Comparison of ENCODE assay signal across 8 mouse cellular contexts in the genomic region with DNA sequence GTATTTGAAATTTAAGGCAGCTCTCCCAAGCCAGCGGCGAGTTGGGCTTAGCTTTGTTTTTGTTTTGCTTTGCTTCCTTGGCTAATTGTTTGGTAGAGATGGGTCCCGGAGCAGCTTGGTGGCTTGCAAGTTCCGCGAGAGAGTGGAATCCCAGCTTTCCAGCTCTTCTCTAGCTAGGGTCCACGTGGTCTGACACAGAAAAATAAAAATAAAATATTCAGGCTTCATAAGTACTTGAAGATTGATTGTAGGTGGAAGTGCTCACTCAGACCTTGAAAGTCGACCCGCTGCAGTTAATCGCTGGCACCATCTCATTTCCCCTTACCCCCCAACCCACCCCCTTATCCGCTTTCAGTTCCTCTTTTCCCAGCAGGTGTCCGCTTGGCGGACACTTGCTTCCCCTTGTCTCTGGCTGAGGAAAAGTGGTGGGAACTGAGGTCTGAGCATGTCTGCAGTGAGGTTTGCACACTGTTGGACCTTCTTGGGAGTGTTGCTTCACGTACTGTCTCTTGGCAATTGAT.
A peak's percentile ranks its signal among the peaks of the same experiment; 100 is the strongest.
DNase-seq lines count a peak whose midpoint lies in the region; ATAC-seq and TF ChIP-seq lines count a peak whose summit lies in the region.

No protein-coding gene starts in this region.

- no peak for TF ChIP-seq CTCF in hindbrain, postnatal 0 days (IDR thresholded peaks at IDR 0.05; ENCODE audit: low read depth)

- H3K27ac ChIP-seq in forebrain, embryonic 15.5 days (replicated peaks) = peak overlapping the region; percentile 45
- H3K27ac ChIP-seq in hindbrain, postnatal 0 days = peak overlapping the region; percentile 59
- H3K27ac ChIP-seq in liver, embryonic 13.5 days = peak overlapping the region; percentile 34

- H3K4me2 ChIP-seq in forebrain, embryonic 15.5 days (replicated peaks) = peak overlapping the region; percentile 65
- H3K4me2 ChIP-seq in hindbrain, postnatal 0 days (ENCODE audit: low read depth, low read length) = peak overlapping the region; percentile 74
- H3K4me2 ChIP-seq in liver, embryonic 13.5 days = peak overlapping the region; percentile 62

- peak; percentile 17 for DNase-seq in gastrocnemius, postnatal 10 days
- DNase-seq in gastrocnemius, adult 18-20 months (ENCODE audit: low spot score) = no peak
- peak; percentile 56 for DNase-seq in MEL-GATA-1-ER (ENCODE audit: extremely low read depth, low read depth)
- DNase-seq in hindbrain, postnatal 0 days (ENCODE audit: low spot score) = peak; percentile 50
- no peak for DNase-seq in liver, embryonic 13.5 days
- DNase-seq in monocyte, adult 2 months (ENCODE audit: low read depth in 1 of 2, low spot score in 2 of 2) = peak; percentile 24 to 38
- DNase-seq in frontal cortex, postnatal 25 days (ENCODE audit: low spot score in 2 of 2) = no peak

- 5% methylated on average over 13 of the region's 13 CpGs for WGBS in forebrain, embryonic 15.5 days
- 2% methylated on average over 13 of the region's 13 CpGs for WGBS in hindbrain, postnatal 0 days
- WGBS in liver, embryonic 13.5 days (ENCODE audit: insufficient replicate concordance) = under 1% methylated on average over 13 of the region's 13 CpGs

- no peaks in the 10 kb centered on the region for H3K27me3 ChIP-seq in forebrain, embryonic 15.5 days
- no peaks in the 10 kb centered on the region for H3K27me3 ChIP-seq in hindbrain, postnatal 0 days (ENCODE audit: insufficient read depth, low read length)
- peaks cover 15% of the 10 kb centered on the region for H3K27me3 ChIP-seq in liver, embryonic 13.5 days

- peak overlapping the region; percentile 31 for H3K9ac ChIP-seq in forebrain, embryonic 15.5 days (replicated peaks)
- H3K9ac ChIP-seq in hindbrain, postnatal 0 days (replicated peaks; ENCODE audit: low read length) = peak overlapping the region; percentile 40; the same call in 1 of the 2 replicates
- H3K9ac ChIP-seq in liver, embryonic 13.5 days = peak overlapping the region; percentile 29

- ATAC-seq in forebrain, embryonic 15.5 days (replicated peaks) = peak; percentile 55
- peak; percentile 75 for ATAC-seq in hindbrain, postnatal 0 days
- no peak for ATAC-seq in liver, embryonic 13.5 days (ENCODE audit: low read depth)

- peaks cover 11% of the 10 kb centered on the region for H3K4me1 ChIP-seq in forebrain, embryonic 15.5 days
- H3K4me1 ChIP-seq in hindbrain, postnatal 0 days (ENCODE audit: insufficient read depth, low read length) = no peaks in the 10 kb centered on the region; the same call in 1 of the 2 replicates
- peaks cover 8% of the 10 kb centered on the region for H3K4me1 ChIP-seq in liver, embryonic 13.5 days (replicated peaks)

- H3K9me3 ChIP-seq in forebrain, embryonic 15.5 days = no peaks in the 10 kb centered on the region
- no peaks in the 10 kb centered on the region for H3K9me3 ChIP-seq in hindbrain, postnatal 0 days (ENCODE audit: low read length)
- no peaks in the 10 kb centered on the region for H3K9me3 ChIP-seq in liver, embryonic 13.5 days (replicated peaks)

- peak overlapping the region; percentile 37 for H3K4me3 ChIP-seq in forebrain, embryonic 15.5 days
- H3K4me3 ChIP-seq in hindbrain, postnatal 0 days (ENCODE audit: low read length) = peak overlapping the region; percentile 41
- H3K4me3 ChIP-seq in liver, embryonic 13.5 days (replicated peaks) = peak overlapping the region; percentile 39

- no peaks in the 10 kb centered on the region for H3K36me3 ChIP-seq in forebrain, embryonic 15.5 days
- no peaks in the 10 kb centered on the region for H3K36me3 ChIP-seq in hindbrain, postnatal 0 days (ENCODE audit: insufficient read depth, low read length)
- no peaks in the 10 kb centered on the region for H3K36me3 ChIP-seq in liver, embryonic 13.5 days

Comparison
In these comparisons a context has a peak if more than half of its experiments do, and no peak if none do; other contexts are left out.
1. DNase-seq: peak in gastrocnemius, postnatal 10 days (single experiment), MEL-GATA-1-ER (single experiment), hindbrain, postnatal 0 days (single experiment) and monocyte, adult 2 months (2 of 2); none in gastrocnemius, adult 18-20 months (single experiment), liver, embryonic 13.5 days (single experiment) and frontal cortex, postnatal 25 days (0 of 2).
2. Peak in every context shown above with its lines, with median percentiles within 50 percentile points of each other: H3K27ac ChIP-seq, H3K4me2 ChIP-seq, H3K4me3 ChIP-seq and H3K9ac ChIP-seq.